Mouse (Mus musculus): ENCODE measurements around the gene Caln1. TPM values are rescaled to one million over a fixed set of nuclear protein-coding genes. Genes with fewer than 3 reads are reported as not detected.

Caln1 gene
- polyA plus RNA-seq, 1 experiment: not detected

DNA sequence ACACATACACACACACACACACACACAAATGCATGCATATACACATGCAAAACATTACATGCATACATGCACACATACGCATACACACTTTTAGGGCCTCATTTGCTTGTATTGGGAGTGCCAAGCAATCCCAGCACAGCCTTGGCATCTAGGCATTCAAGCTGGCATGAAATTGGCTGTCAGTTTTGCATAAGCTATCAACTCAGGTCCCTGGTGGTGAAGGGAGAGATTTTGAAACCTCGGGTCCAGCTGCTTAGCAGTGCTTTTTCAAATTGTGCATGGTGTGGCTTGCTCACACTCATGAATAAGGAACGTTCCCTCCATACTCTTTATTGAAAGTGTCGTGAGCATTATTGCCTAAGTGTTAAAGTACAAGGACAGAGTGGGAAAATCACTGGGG, 345.9 kb downstream of the Caln1 start:
- Histone ChIP-seq H3K4me3 (replicated peaks; ENCODE audit: extremely low read depth, low read depth, low read length) (no peak overlapping the region), H3K4me1 (ENCODE audit: control insufficient read depth, insufficient read depth, low read length) (no peaks in the 10 kb centered on the region)
- TF ChIP-seq POLR2A (IDR thresholded peaks at IDR 0.05; ENCODE audit: borderline replicate concordance, extremely low read depth, low read depth, low read length) (no peak), CTCF (IDR thresholded peaks at IDR 0.05; ENCODE audit: insufficient read depth, low read length) (no peak)
- DNase-seq: no peak
- 71% methylated on average over 4 of the region's 4 CpGs for WGBS

DNA sequence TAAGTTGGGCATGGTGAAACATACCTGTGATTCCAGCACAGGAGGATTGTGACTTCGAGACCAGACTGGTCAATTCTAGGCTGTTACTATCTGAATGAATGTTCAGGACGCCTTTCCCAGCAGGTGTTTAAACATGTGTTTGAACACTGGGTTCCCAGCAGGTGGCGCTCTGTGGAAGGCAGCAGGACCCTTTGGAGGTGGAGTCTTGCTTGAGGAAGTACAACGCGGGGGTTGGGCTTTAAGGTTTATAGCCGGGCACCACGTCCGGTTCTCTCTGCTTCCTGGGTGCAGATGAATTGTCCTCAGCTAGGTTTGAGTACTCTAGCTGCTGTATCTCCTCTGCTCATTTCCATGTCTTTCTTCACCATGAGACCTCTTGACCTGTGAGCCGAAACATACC, 349.1 kb downstream of the Caln1 start:
- Histone ChIP-seq H3K4me3 (replicated peaks; ENCODE audit: extremely low read depth, low read depth, low read length) (no peak overlapping the region), H3K4me1 (ENCODE audit: control insufficient read depth, insufficient read depth, low read length) (no peaks in the 10 kb centered on the region)
- 56% methylated on average over 9 of the region's 9 CpGs for WGBS
- TF ChIP-seq POLR2A (IDR thresholded peaks at IDR 0.05; ENCODE audit: borderline replicate concordance, extremely low read depth, low read depth, low read length) (no peak), CTCF (IDR thresholded peaks at IDR 0.05; ENCODE audit: insufficient read depth, low read length) (0 out of 2 replicates have a peak, but pooled peaks have one; percentile 2)
- no peak for DNase-seq

DNA sequence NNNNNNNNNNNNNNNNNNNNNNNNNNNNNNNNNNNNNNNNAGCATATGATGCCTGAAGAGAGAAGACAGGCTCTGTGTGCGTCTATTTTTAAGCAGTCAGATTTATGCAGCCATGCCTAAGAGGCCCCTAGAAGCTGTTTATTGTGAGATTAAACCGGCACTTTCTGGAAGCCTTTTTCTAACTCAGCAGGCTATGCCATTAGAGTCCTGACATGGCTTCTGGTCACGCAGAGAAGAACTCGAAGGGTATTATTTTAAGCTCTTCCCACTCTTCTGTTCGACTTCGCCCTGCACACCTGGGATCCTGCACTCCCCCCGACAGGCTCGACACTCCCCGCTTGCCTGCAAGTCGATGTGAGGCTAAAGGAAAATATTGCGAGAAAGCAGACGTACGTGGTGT, 372.9 kb downstream of the Caln1 start:
- no peak for TF ChIP-seq CTCF (IDR thresholded peaks at IDR 0.05; ENCODE audit: insufficient read depth, low read length)
- TF ChIP-seq POLR2A (IDR thresholded peaks at IDR 0.05; ENCODE audit: borderline replicate concordance, extremely low read depth, low read depth, low read length): no peak
- WGBS: 88% methylated on average over 13 of the region's 13 CpGs
- Histone ChIP-seq H3K4me3 (replicated peaks; ENCODE audit: extremely low read depth, low read depth, low read length) (no peak overlapping the region), H3K4me1 (ENCODE audit: control insufficient read depth, insufficient read depth, low read length) (no peaks in the 10 kb centered on the region)
- no peak for DNase-seq

DNA sequence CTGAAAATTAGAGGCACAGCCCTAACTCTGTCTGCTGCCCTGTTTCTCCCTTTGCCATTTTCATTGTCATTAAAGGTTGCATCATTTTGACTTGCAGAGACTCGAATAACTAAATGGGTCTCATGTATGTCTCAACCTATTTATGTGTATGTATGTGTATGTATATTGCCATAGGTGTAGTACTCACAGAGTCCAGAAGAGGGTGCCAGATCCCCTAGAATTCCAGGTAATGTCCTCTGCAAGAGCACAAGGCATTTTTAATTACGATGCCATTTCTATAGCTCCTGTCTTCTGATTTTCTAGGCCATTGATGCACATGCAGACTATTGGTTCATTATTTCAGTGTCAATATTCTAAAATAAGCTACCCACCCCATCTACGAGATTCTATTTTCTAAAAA, 388.3 kb downstream of the Caln1 start:
- DNase-seq: no peak
- WGBS: 80% methylated on average over 3 of the region's 3 CpGs
- Histone ChIP-seq H3K4me1 (ENCODE audit: control insufficient read depth, insufficient read depth, low read length) (no peaks in the 10 kb centered on the region), H3K4me3 (replicated peaks; ENCODE audit: extremely low read depth, low read depth, low read length) (no peak overlapping the region)
- no peak for TF ChIP-seq POLR2A (IDR thresholded peaks at IDR 0.05; ENCODE audit: borderline replicate concordance, extremely low read depth, low read depth, low read length)
- TF ChIP-seq CTCF (IDR thresholded peaks at IDR 0.05; ENCODE audit: insufficient read depth, low read length): no peak

DNA sequence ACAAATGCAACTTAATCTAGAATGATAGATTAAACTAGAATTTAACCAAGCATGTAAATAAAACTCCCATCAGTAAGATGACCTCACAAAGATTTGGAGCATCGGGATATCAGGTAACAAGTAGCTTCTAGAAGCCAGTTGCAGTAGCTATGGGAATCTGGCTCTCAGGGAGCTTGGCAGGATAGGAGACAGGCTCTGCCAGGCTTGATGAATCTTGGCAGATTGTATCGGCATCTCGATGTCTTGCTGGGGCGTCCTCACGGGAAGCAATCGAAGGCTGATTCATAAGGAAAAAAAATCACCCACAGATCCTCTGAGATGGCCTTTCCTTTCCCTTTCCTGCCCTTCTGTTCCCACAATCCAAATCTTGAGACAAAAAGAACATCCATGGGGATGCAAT, 396.5 kb downstream of the Caln1 start:
- Histone ChIP-seq H3K4me3 (replicated peaks; ENCODE audit: extremely low read depth, low read depth, low read length) (no peak overlapping the region), H3K4me1 (ENCODE audit: control insufficient read depth, insufficient read depth, low read length) (no peaks in the 10 kb centered on the region)
- no peak for DNase-seq
- TF ChIP-seq POLR2A (IDR thresholded peaks at IDR 0.05; ENCODE audit: borderline replicate concordance, extremely low read depth, low read depth, low read length) (no peak), CTCF (IDR thresholded peaks at IDR 0.05; ENCODE audit: insufficient read depth, low read length) (no peak)
- 76% methylated on average over 6 of the region's 6 CpGs for WGBS

DNA sequence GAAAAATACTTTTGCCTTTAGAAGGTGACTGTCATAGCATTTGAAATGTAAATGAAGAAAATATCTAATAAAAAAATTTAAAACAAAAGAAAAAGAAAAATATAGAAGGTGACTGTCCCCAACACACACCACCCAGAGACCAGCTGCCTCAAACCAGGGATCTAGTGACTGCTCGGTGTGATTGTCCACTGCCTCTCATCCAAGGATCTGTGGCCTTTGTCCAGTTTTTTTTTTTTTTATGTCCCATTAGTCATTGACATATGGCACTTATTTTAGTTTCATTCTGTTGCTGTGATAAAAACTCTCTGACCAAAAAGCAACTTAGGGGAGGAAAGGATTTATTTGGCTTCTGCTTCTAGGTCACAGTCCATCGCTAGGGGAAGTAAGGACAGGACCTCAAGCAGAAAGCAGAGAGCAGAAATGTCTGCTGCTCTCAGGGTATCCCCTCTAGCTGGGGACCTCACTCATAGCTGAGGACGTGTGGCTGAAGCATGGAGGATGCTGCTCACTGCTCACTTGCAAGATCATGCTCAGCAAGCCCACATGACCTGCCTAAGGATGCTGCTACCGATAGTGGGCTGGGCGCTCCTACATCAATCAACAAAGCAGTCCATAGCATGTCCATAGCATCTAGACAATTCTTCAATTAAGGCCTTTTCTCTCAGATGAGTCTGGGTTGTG, 401.9 kb downstream of the Caln1 start:
- 68% methylated on average over 5 of the region's 5 CpGs for WGBS
- DNase-seq: no peak
- no peak for TF ChIP-seq CTCF (IDR thresholded peaks at IDR 0.05; ENCODE audit: insufficient read depth, low read length)
- TF ChIP-seq POLR2A (IDR thresholded peaks at IDR 0.05; ENCODE audit: borderline replicate concordance, extremely low read depth, low read depth, low read length): no peak
- Histone ChIP-seq H3K4me3 (replicated peaks; ENCODE audit: extremely low read depth, low read depth, low read length) (no peak overlapping the region), H3K4me1 (ENCODE audit: control insufficient read depth, insufficient read depth, low read length) (no peaks in the 10 kb centered on the region)

DNA sequence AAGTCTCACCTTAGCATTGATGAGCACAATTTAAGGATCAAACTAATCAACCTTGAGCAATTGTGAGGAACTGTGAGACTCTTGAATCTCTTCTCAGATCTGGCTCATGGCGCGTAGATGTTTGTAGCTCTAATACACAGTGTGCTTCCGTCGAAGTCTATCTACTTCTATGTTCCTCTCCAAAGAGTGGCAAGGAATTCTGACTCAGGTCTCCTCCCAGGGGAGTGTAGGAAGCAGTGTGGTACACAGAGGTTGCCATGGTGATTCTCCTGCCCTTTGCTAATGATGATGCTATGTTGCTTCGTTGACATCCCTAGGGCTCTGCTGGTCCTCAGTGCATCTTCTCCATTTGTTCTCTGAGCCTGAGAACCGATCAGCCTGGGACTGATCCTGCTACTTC, 403.2 kb downstream of the Caln1 start:
- TF ChIP-seq POLR2A (IDR thresholded peaks at IDR 0.05; ENCODE audit: borderline replicate concordance, extremely low read depth, low read depth, low read length) (no peak), CTCF (IDR thresholded peaks at IDR 0.05; ENCODE audit: insufficient read depth, low read length) (no peak)
- H3K4me3 ChIP-seq (replicated peaks; ENCODE audit: extremely low read depth, low read depth, low read length): no peak overlapping the region
- H3K4me1 ChIP-seq (ENCODE audit: control insufficient read depth, insufficient read depth, low read length): no peaks in the 10 kb centered on the region
- 89% methylated on average over 6 of the region's 6 CpGs for WGBS
- DNase-seq: no peak

DNA sequence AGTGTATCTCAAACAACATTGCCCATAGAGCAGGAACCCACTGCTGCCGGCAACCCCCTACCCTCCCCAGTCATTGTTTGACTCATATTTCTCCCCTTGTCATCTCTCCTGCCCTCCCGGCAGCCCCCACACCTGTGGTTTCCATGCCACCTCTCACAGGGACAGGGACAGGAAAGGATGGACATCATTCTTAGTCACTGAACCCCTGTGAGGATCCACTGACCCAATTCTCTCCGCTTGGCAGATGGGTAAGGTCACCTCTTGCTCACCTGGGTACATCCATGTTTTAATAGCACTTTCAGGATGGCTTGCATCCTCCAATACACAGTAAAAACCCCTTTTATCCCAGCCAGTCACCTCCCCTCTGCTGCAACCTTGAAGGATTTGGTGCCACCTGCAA, 405.7 kb downstream of the Caln1 start:
- TF ChIP-seq POLR2A (IDR thresholded peaks at IDR 0.05; ENCODE audit: borderline replicate concordance, extremely low read depth, low read depth, low read length) (no peak), CTCF (IDR thresholded peaks at IDR 0.05; ENCODE audit: insufficient read depth, low read length) (no peak)
- Histone ChIP-seq H3K4me1 (ENCODE audit: control insufficient read depth, insufficient read depth, low read length) (no peaks in the 10 kb centered on the region), H3K4me3 (replicated peaks; ENCODE audit: extremely low read depth, low read depth, low read length) (no peak overlapping the region)
- WGBS: 81% methylated on average over 3 of the region's 3 CpGs
- DNase-seq: no peak

DNA sequence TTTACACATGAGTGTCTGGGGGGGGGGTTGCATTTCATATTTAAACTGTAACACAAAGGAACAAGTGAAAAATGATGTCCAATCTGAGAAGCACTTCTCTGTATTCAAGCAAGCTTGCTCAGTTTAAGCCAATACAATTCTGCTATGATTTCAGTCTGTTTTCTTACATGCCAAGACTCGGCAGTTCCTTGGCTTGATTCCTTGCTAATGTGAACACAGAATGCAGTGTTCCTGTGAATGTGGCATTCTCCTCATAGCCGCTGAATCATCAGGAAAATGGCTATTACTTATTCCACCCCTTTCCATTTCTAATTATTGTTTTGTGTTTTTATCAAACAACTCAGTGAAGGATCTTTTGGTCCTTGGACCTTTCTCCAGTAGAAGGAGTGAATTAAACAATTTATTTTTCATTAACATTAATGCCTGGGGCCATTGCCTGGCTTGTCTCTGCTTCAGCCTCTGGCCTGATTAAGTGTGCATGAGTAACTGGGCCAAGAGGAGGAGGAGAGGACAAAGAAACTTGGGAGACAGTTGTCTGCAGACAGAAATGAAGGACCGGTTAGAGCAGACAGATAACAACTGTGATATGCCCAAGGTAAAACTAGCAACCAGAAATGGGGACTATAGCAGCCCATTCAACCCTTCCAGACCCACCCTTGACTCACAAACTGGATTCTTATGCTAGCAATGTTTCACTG, 423.6 kb downstream of the Caln1 start:
- TF ChIP-seq CTCF (IDR thresholded peaks at IDR 0.05; ENCODE audit: insufficient read depth, low read length) (no peak), POLR2A (IDR thresholded peaks at IDR 0.05; ENCODE audit: borderline replicate concordance, extremely low read depth, low read depth, low read length) (no peak)

DNA sequence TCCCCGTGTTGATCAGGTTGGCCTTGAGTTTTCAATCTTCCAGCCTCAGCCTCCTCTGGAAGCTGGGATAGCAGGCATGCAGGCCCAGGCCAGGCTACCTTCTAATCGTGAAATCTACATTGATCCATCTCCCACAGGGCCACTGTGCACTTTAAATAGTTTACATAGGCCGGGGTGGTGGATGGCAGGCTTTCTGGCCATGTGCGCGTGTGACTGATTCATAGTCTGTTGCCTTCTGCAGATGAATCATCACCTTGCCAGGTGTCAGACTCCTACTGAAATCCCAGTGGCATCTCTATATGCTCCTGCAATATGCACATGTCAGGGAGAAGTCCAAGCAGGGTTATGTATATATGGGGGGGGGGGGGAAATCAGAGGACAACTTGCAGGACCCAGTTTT, 428.5 kb downstream of the Caln1 start:
- WGBS: 77% methylated on average over 5 of the region's 5 CpGs
- DNase-seq: no peak
- no peak overlapping the region for H3K4me3 ChIP-seq (replicated peaks; ENCODE audit: extremely low read depth, low read depth, low read length)
- H3K4me1 ChIP-seq (ENCODE audit: control insufficient read depth, insufficient read depth, low read length): no peaks in the 10 kb centered on the region
- no peak for TF ChIP-seq POLR2A (IDR thresholded peaks at IDR 0.05; ENCODE audit: borderline replicate concordance, extremely low read depth, low read depth, low read length)
- no peak for TF ChIP-seq CTCF (IDR thresholded peaks at IDR 0.05; ENCODE audit: insufficient read depth, low read length)

More for the DNA sequence above, 423.6 kb downstream of the Caln1 start:
- WGBS: 73% methylated on average over 3 of the region's 3 CpGs
- H3K4me3 ChIP-seq (replicated peaks; ENCODE audit: extremely low read depth, low read depth, low read length): no peak overlapping the region
- no peaks in the 10 kb centered on the region for H3K4me1 ChIP-seq (ENCODE audit: control insufficient read depth, insufficient read depth, low read length)
- no peak for DNase-seq

All from lung, adult 2 months (tissue).